Mouse (Mus musculus) inflammation-experienced regulatory T-cells (primary cell): ENCODE results near the gene Olfr1134. TPM values are rescaled to one million over a fixed set of nuclear protein-coding genes. Genes with fewer than 3 reads are reported as not detected.

Source experiments
- polyA plus RNA-seq, 2 experiments: library from polyadenylated mRNA; unstranded; fragments of 100-300 nt; shearing (Covaris generic); gene quantifications; one replicate each; pipeline ENCODE4 v1.2.1; 2017

Gene Olfr1134
- under 1 TPM; 0.19 to 0.22 TPM for polyA plus RNA-seq

GRCm38 (mm10) chr2:87658360-87658759 is at the start of gene Olfr1134:
Gene Olfr1134 (minus strand): TSS chr2:87658460.

DNA sequence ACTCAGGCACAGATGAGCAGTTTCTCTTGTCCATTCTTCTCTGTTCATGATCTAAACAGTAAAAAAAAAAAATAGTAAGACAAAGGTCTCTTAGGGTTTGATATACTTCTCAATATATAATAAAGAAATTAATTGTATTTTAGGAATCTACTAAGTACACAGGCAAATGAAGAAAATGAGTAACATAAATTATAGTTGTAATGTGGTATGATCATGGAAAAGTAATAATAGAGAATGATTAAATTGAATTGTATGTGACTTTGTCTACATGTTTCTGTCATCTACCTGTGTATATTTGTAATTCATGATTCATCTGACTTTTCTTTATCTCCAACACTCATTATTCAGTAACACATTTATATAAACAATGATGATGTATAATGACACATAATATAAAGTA is 35.6 kb upstream of the Olfr1134 start, which contains the start of gene Olfr1136:
Gene Olfr1136, minus strand, starts transcription at position 101 of the 400 bp plus-strand sequence.

DNA sequence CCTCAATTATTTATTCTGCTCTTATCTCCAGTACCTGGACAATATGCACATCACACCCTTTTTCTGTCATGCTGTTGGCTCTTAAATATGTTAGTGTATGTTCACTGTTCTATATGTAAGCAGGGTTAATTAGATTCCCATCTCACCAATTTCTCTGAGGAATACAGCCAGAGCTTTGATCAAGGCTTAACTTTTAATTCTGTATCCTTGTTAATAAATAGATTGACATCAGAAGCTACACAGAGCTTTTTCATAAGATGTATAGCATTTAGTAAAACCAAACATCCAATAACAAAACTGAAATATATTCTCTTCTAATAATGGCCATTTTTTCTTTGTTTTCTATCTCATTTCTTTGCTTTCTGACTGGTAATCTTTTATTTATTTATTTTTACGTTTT is 15.3 kb upstream of the Olfr1134 start, which contains the start of gene Olfr1135:
Gene Olfr1135, minus strand, starts transcription at position 101 of the 400 bp plus-strand sequence.

DNA sequence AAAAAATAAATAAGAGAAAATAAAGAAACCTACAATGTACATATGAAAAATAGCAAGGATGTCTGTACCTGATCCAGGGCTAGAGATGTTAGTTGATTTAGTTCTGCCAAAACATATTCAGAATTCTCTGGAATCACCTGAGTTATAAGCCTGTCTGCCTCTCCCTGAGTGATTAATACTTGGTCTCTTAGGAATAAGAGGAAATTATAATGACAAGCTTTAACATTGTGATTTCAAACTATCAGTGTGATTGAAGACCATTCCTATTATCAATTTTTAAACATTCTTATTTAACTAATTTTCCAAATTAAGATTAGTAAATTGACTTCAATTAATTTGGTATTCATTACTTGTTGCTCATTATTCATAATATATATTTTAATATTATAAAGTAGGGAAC is 11.0 kb downstream of the Olfr1134 start, which contains the start of gene Olfr1133:
Gene Olfr1133, minus strand, starts transcription at position 101 of the 400 bp plus-strand sequence.

DNA sequence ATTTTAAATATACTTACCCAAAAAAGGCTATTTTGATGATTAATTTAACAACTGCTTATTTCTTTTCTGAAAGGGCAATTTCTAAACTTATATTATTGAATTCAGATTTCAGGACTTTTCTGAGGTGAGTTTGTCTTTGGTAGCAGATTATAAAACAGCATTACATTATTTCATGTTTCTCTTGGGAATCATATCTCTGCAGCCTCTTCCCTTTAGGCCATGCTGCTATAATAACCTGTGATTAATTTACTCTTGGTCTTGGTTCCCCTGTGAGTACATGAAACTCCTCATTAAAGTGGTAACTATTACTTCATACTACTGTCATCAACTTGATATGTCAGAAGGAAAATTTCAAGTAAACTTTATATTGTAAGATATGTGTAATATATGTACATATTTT is 20.8 kb downstream of the Olfr1134 start, which contains the start of gene Olfr1132:
Gene Olfr1132, minus strand, starts transcription at position 101 of the 400 bp plus-strand sequence.

GRCm38 (mm10) chr2:87626804-87627203 is 31.5 kb downstream of the Olfr1134 start, which contains the start of gene Olfr1131:
Gene Olfr1131 (plus strand): TSS chr2:87627104.

GRCm38 (mm10) chr2:87605912-87606311 is 52.3 kb downstream of the Olfr1134 start, which contains the start of gene Olfr1130:
Gene Olfr1130 (plus strand): TSS chr2:87606212.

Other genes with a start within 250 kb of the Olfr1134 start
- gene Olfr1123, start 241.8 kb downstream of the Olfr1134 start, polyA plus RNA-seq: not detected
- under 1 TPM; 0.31 to 0.48 TPM for gene Olfr1124, start 228.2 kb downstream of the Olfr1134 start, polyA plus RNA-seq
- gene Olfr1126, start 204.5 kb downstream of the Olfr1134 start, polyA plus RNA-seq: not detected
- gene Pramel7, start 161.4 kb downstream of the Olfr1134 start, polyA plus RNA-seq: under 1 TPM in 1 of 2 experiments, not detected in 1; 0.72 TPM
- gene Pramel6, start 151.9 kb downstream of the Olfr1134 start, polyA plus RNA-seq: under 1 TPM in 1 of 2 experiments, not detected in 1; 0.24 TPM
- gene Olfr153, start 126.7 kb downstream of the Olfr1134 start, polyA plus RNA-seq: not detected
- 1 to 10 TPM in 1 of 2 experiments, not detected in 1; 1.3 TPM for gene Olfr1128, start 112.9 kb downstream of the Olfr1134 start, polyA plus RNA-seq
- gene Olfr1129, start 84.6 kb downstream of the Olfr1134 start, polyA plus RNA-seq: not detected
- gene Olfr1130, start 52.2 kb downstream of the Olfr1134 start, polyA plus RNA-seq: not detected
- not detected for gene Olfr1131, start 31.4 kb downstream of the Olfr1134 start, polyA plus RNA-seq
- not detected for gene Olfr1132, start 20.9 kb downstream of the Olfr1134 start, polyA plus RNA-seq
- gene Olfr1133, start 11.1 kb downstream of the Olfr1134 start, polyA plus RNA-seq: not detected
- not detected for gene Olfr1135, start 15.2 kb upstream of the Olfr1134 start, polyA plus RNA-seq
- gene Olfr1136, start 35.5 kb upstream of the Olfr1134 start, polyA plus RNA-seq: not detected
- not detected for gene Olfr1137, start 54.7 kb upstream of the Olfr1134 start, polyA plus RNA-seq
- under 1 TPM in 1 of 2 experiments, not detected in 1; 0.40 TPM for gene Olfr1138, start 81.5 kb upstream of the Olfr1134 start, polyA plus RNA-seq
- not detected for gene Olfr1140, start 85.3 kb upstream of the Olfr1134 start, polyA plus RNA-seq
- gene Olfr1141, start 95.5 kb upstream of the Olfr1134 start, polyA plus RNA-seq: not detected
- gene Olfr152, start 121.0 kb upstream of the Olfr1134 start, polyA plus RNA-seq: under 1 TPM in 1 of 2 experiments, not detected in 1; 0.13 TPM
- gene Olfr1143, start 142.1 kb upstream of the Olfr1134 start, polyA plus RNA-seq: under 1 TPM in 1 of 2 experiments, not detected in 1; 0.71 TPM
- gene Olfr1145, start 151.4 kb upstream of the Olfr1134 start, polyA plus RNA-seq: not detected
- gene Olfr1148, start 172.1 kb upstream of the Olfr1134 start, polyA plus RNA-seq: under 1 TPM in 1 of 2 experiments, not detected in 1; 0.81 TPM
- not detected for gene Olfr1150-ps1, start 185.5 kb upstream of the Olfr1134 start, polyA plus RNA-seq
- under 1 TPM; 0.20 to 0.82 TPM for gene Olfr1151, start 197.4 kb upstream of the Olfr1134 start, polyA plus RNA-seq
- gene Olfr1152, start 208.0 kb upstream of the Olfr1134 start, polyA plus RNA-seq: under 1 TPM; 0.08 to 0.44 TPM
- not detected for gene Olfr1153, start 236.5 kb upstream of the Olfr1134 start, polyA plus RNA-seq
- gene Olfr1154, start 246.7 kb upstream of the Olfr1134 start, polyA plus RNA-seq: not detected